Mouse (Mus musculus) cerebellum, postnatal 10 days (tissue): ENCODE measurements around the gene Rptor.
"Not testable (repeated sequence)": the region's sequence is repeated elsewhere in the genome, so short reads cannot be mapped to it uniquely, and the experiment has no call there.

Experiments used
- DNase-seq, 2 experiments: peaks; one replicate each; pipeline ENCODE4 v3.0.0; 2021; ENCODE audit warnings: mixed read lengths in 2 of 2

Rptor gene

GRCm38 (mm10) chr11:119657534-119657933 is 54.8 kb downstream of the Rptor start:
- no peak for DNase-seq

GRCm38 (mm10) chr11:119659296-119659695 is 56.6 kb downstream of the Rptor start:
- no peak for DNase-seq

GRCm38 (mm10) chr11:119661479-119661878 is 58.8 kb downstream of the Rptor start:
- not testable (repeated sequence) for DNase-seq

- DNase-seq = no peak
Measured at GRCm38 (mm10) chr11:119663876-119664275, 61.2 kb downstream of the Rptor start.

GRCm38 (mm10) chr11:119664678-119665307 is 62.1 kb downstream of the Rptor start:
- DNase-seq = no peak

GRCm38 (mm10) chr11:119665308-119665702 is 62.6 kb downstream of the Rptor start:
- DNase-seq = no peak

GRCm38 (mm10) chr11:119666567-119667108 is 63.9 kb downstream of the Rptor start:
- no peak for DNase-seq

GRCm38 (mm10) chr11:119670690-119671666 is 68.3 kb downstream of the Rptor start:
- DNase-seq = no peak

- no peak for DNase-seq
Measured at GRCm38 (mm10) chr11:119672041-119672440, 69.3 kb downstream of the Rptor start.

GRCm38 (mm10) chr11:119672775-119673174 is 70.1 kb downstream of the Rptor start:
- no peak for DNase-seq

- peak; percentile 71 to 76 for DNase-seq
Measured at GRCm38 (mm10) chr11:119674835-119675234, 72.1 kb downstream of the Rptor start.

GRCm38 (mm10) chr11:119675546-119675945 is 72.8 kb downstream of the Rptor start:
- peak; percentile 38 for DNase-seq

GRCm38 (mm10) chr11:119676751-119677411 is 74.2 kb downstream of the Rptor start:
- no peak for DNase-seq

- no peak for DNase-seq
Measured at GRCm38 (mm10) chr11:119678427-119678826, 75.7 kb downstream of the Rptor start.

GRCm38 (mm10) chr11:119680735-119681134 is 78.0 kb downstream of the Rptor start:
- peak; percentile 27 to 36 for DNase-seq

GRCm38 (mm10) chr11:119682285-119682684 is 79.6 kb downstream of the Rptor start:
- DNase-seq = no peak

GRCm38 (mm10) chr11:119683796-119684195 is 81.1 kb downstream of the Rptor start:
- DNase-seq = no peak

- peak; percentile 28 to 54 for DNase-seq
Measured at GRCm38 (mm10) chr11:119685477-119685876, 82.8 kb downstream of the Rptor start.

- no peak for DNase-seq
Measured at GRCm38 (mm10) chr11:119685910-119686659, 83.4 kb downstream of the Rptor start.

- no peak for DNase-seq
Measured at GRCm38 (mm10) chr11:119687316-119687715, 84.6 kb downstream of the Rptor start.

- peak; percentile 73 to 78 for DNase-seq
Measured at GRCm38 (mm10) chr11:119687966-119688365, 85.3 kb downstream of the Rptor start.

- no peak for DNase-seq
Measured at GRCm38 (mm10) chr11:119689936-119690335, 87.2 kb downstream of the Rptor start.
